Mouse (Mus musculus) gonadal fat pad, adult 2 months (tissue): ENCODE measurements around the gene Smug1. TPM values are rescaled to one million over a fixed set of nuclear protein-coding genes. Genes with fewer than 3 reads are reported as not detected.

ENCODE experiments used
- DNase-seq: peaks from one replicate; pipeline ENCODE4 v3.0.0-alpha.2; 2012; ENCODE audit warnings: low read depth
- polyA plus RNA-seq: library from polyadenylated mRNA; depleted of rRNA; stranded (reverse); fragments of >200 nt; gene quantifications from 2 replicates; pipeline ENCODE4 v1.2.3, GENCODE M21; 2012

Smug1 gene
- polyA plus RNA-seq, 1 experiment: 16.1 TPM

DNA sequence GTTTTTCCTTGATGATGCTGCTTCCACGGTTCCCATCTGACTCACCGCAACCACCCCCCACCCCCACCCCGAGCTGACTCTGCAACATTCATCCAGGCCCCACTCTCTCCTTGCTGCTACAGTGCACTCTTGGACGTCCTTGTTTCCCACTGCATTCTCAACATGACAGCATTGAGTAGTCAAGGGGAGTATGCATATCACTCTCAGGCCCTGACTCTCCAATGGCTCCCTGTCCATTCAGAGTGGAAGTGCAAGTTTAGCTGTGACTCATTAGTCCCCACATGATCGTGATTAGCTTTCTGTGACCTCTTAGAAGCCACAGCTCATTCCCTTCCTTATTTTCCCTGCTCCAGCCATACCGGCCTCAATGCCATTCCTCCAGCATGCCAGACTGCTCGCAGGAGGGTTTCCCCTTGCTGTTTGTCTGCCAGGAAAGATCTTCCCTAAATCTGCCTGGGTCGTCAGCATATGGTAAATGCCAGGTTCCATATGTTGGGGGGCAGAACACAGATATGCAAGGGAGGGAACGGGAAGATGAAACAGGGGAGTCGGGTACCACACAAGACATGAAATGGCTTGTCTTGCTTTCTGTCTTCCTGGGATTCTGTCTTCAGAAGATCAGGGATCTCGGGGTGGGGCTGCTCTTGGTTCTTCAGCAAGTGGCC is 21.1 kb downstream of the Smug1 start:
- no peak for DNase-seq

GRCm38 (mm10) chr15:103144176-103144575 is 22.7 kb downstream of the Smug1 start:
- DNase-seq: no peak

DNA sequence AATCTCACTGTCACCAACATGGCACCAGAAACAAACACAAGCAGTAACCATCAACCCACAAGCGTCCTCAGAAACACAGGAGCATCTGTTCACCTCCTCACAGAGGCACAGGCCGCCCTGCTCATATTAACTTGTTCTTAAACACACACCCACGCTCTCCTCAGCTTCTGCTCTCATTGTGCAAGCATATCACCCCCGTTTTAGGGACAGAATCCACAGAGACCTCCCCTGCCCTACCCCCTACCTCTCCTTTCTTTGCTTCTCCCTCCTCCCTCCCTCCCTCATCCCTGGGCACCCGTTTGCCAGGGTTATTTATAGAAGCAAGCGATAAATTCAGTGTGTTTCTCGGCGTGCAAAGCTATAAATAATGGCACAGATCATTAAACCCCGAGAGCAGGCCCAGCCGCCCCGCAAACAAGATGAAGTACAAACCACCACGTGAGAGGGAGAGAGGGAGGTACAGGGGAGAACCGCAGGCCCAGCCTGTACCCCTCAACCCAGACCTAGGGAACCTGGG is 31.4 kb downstream of the Smug1 start:
- DNase-seq: no peak

GRCm38 (mm10) chr15:103134277-103135086 is 32.4 kb downstream of the Smug1 start:
- no peak for DNase-seq

- DNase-seq: no peak
Measured at GRCm38 (mm10) chr15:103133761-103134160, 33.1 kb downstream of the Smug1 start.

- DNase-seq: no peak
Measured at GRCm38 (mm10) chr15:103130729-103131128, 36.2 kb downstream of the Smug1 start.

DNA sequence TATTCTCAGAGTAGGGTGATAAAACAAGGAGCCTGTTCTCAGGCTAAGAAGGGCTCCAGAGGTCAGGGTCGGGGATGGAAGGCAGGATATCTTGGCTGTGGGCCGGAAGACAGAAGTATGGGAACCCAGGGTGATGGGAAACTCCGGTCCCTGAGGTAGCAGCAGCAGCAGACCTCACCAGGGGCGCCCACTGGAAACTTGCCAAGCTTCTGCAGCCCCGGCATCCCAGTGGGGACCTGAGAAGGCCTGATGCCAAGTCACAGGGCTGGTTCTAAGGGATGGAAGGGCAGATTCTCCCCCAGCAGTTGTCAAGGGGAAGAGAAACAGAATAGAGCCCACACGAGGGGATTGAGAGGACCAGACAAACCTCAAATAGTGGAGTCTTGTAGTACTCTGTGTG is 37.6 kb downstream of the Smug1 start:
- DNase-seq: no peak

- no peak for DNase-seq
Measured at GRCm38 (mm10) chr15:103128056-103128833, 38.6 kb downstream of the Smug1 start.

GRCm38 (mm10) chr15:103125982-103126381 is 40.9 kb downstream of the Smug1 start:
- DNase-seq: no peak

GRCm38 (mm10) chr15:103124254-103124653 is 42.6 kb downstream of the Smug1 start:
- DNase-seq: no peak

DNA sequence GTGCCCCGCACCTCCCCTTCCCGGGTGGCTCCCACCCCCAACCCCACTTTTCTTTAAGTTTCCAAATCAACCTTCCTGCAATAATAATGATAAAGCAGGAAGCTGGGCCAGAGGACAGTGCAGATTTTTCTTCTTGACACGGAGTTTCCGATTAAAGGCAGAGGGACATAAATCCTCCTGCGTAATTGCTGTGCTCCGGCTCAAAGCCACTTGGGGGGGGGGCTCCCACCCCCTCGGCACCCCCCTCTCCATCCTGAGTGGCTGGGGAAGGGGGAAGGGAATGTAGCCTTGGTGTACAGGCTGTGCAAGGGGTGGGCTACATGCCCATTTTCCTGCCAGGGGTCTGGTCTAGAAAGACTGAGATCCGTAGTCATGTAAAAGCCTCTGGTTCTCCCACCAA is 43.5 kb downstream of the Smug1 start:
- no peak for DNase-seq

DNA sequence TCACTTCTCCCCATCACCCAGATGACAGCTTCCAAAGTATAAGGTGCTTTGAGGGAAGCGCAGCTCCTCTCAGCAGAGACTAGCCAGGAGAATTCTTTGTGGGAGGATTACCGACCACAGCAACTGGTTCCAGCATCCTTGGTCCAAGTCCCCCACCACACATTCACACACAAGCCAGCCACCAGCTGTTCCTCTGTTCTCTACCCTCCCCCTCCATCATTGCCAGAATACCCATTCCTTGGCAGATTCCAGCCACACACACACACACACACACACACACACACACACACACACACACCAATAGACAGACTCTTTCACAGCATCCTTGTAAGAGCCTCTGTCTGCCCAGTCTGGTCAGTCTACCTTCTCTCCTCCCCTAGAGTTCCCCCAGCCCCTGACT is 44.5 kb downstream of the Smug1 start:
- no peak for DNase-seq

GRCm38 (mm10) chr15:103121416-103121815 is 45.5 kb downstream of the Smug1 start:
- no peak for DNase-seq

DNA sequence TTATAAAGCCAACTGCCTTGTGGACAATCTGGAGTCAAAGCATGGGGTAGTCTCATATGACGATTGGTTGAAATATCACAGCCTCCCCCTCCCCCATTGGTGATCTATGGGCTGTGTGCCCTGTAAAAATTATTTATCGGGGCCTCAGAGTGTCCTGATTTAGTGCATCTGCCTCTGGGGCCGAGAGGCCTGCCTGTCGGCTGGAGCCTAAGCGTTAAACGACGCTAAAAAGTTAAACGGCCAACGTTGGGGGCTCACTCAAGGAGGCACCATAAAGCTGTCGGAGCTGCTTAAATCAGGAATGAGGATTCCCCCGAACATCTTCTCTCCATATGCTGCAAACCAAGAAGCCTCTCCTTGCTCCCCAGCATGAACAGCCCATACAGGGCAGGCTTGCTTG is 46.3 kb downstream of the Smug1 start:
- no peak for DNase-seq

- DNase-seq: no peak
Measured at GRCm38 (mm10) chr15:103115726-103116125, 51.2 kb downstream of the Smug1 start.

DNA sequence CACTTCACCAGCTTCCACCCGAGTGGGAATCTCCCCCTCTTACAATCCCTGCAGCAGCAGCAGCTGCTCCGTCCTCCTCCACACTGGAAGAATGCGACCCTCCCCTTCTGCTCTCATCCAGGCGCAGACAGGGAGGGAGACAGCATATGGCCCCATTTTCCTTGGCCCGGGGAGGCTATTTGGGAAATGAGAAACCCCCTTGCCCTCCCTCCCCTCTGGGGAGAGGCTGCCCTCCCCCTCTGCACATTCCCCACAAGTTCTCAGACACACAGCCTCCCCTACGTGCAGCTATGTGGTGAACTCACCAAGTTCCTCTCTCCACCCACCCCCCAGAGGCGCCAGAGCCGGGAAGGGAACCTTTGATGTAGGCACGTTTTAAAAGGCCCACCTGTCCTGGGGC is 51.6 kb downstream of the Smug1 start:
- DNase-seq: no peak

GRCm38 (mm10) chr15:103113077-103113476 is 53.8 kb downstream of the Smug1 start:
- no peak for DNase-seq

DNA sequence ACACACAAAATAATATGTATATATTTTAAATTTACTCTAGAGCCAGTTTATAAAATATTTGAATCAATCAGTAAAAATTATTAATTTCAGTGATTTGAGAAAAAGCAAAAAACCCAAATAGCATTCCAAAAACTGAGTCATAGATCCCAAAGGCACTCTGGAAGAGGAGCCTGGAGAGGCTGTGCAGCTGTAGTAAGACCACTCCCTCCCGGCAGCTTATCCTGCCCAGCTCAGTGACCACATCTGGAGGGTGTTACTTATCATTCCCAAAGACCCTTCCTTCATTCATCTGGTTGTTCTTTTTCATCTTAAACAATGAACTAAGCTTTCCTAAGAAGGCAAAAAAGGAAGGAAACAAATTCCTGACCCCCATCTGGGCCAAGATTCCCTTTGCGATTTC is 54.6 kb downstream of the Smug1 start:
- no peak for DNase-seq

- no peak for DNase-seq
Measured at GRCm38 (mm10) chr15:103109940-103110339, 57.0 kb downstream of the Smug1 start.

GRCm38 (mm10) chr15:103108066-103108676 is 58.7 kb downstream of the Smug1 start:
- DNase-seq: no peak

DNA sequence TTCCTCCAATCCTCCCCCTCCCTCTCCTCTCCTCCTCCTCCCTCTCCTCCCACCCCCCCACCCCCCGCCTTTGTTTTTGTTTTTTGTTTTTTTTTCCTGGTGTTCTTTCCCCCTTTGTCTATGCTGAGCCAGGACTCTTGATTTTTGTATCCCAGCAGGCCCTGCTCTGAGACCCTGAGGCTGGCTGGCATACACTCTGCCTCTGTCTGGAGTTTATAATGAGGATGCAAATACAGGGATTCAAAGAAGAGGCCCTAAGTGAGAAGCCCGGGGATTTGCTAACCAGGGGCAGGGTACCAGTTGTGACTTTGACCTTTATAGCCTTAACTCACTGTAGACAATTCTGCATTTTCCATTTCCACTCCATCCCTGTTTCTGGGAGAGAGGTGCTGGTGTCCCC is 60.7 kb downstream of the Smug1 start:
- no peak for DNase-seq
